Mouse (Mus musculus) layer of hippocampus, postnatal 14 days (tissue): ENCODE measurements around the gene Agrn. TPM values are rescaled to one million over a fixed set of nuclear protein-coding genes. Genes with fewer than 3 reads are reported as not detected.

Experiments
- DNase-seq, 2 experiments: peaks; one replicate each; pipeline ENCODE4 v3.0.0; 2021 to 2022; ENCODE audit warnings: low spot score in 2 of 2, mixed read lengths in 1 of 2
- total RNA-seq, 2 experiments: library from RNA; stranded (reverse); gene quantifications; 2 replicates each; pipeline ENCODE4 v1.2.3; 2021

Gene Agrn
- total RNA-seq, 2 experiments from 2014 or later: 209 to 213 TPM

- peak; percentile 34 to 61 for DNase-seq
Observed at GRCm38 (mm10) chr4:156203001-156203412, 5.7 kb upstream of the Agrn start, which contains the start of gene AW011738. Gene AW011738 (plus strand): TSS chr4:156203304.

- no peak for DNase-seq
Observed at GRCm38 (mm10) chr4:156202462-156202893, 5.2 kb upstream of the Agrn start.

GRCm38 (mm10) chr4:156200623-156201475 is 3.6 kb upstream of the Agrn start, which contains the start of gene Isg15:
Gene Isg15 (minus strand): TSS chr4:156200818.
- DNase-seq: no peak

- DNase-seq: peak; percentile 76 to 78
Observed at GRCm38 (mm10) chr4:156197829-156198205, 529 bp upstream of the Agrn start.

GRCm38 (mm10) chr4:156195927-156196870 is 1.1 kb downstream of the Agrn start:
- peak; percentile 40 to 49 for DNase-seq

- DNase-seq: no peak
Observed at GRCm38 (mm10) chr4:156194346-156194745, 2.9 kb downstream of the Agrn start.

GRCm38 (mm10) chr4:156193906-156194305 is 3.4 kb downstream of the Agrn start:
- DNase-seq: no peak

- DNase-seq: no peak
Observed at GRCm38 (mm10) chr4:156193200-156193590, 4.1 kb downstream of the Agrn start.

- DNase-seq: peak; percentile 42 to 64
Observed at GRCm38 (mm10) chr4:156192421-156193199, 4.7 kb downstream of the Agrn start.

- peak; percentile 21 to 53 for DNase-seq
Observed at GRCm38 (mm10) chr4:156188811-156189323, 8.4 kb downstream of the Agrn start.

GRCm38 (mm10) chr4:156188162-156188810 is 9.0 kb downstream of the Agrn start:
- DNase-seq: no peak

GRCm38 (mm10) chr4:156185950-156186850 is 11.1 kb downstream of the Agrn start:
- peak; percentile 44 to 48 for DNase-seq

GRCm38 (mm10) chr4:156185456-156185949 is 11.8 kb downstream of the Agrn start:
- peak in 1 of 2 experiments; percentile 28 for DNase-seq

- DNase-seq: no peak
Observed at GRCm38 (mm10) chr4:156184291-156184954, 12.9 kb downstream of the Agrn start.

GRCm38 (mm10) chr4:156183747-156184146 is 13.5 kb downstream of the Agrn start:
- DNase-seq: no peak

- DNase-seq: no peak
Observed at GRCm38 (mm10) chr4:156177630-156178029, 19.7 kb downstream of the Agrn start.

GRCm38 (mm10) chr4:156171828-156172227 is 25.5 kb downstream of the Agrn start:
- no peak for DNase-seq

- DNase-seq: no peak
Observed at GRCm38 (mm10) chr4:156169129-156169528, 28.2 kb downstream of the Agrn start.
